Mouse (Mus musculus) ES-Bruce4 (cell line): Measurements from ENCODE around the gene Ckb.

Source experiments
- CTCF ChIP-seq: IDR thresholded peaks from one replicate; pipeline ENCODE4 v1.8.1; 2011; ENCODE audit warnings: low read depth, low read length
- EP300 ChIP-seq: IDR thresholded peaks from 2 replicates; pipeline ENCODE4 v1.6.1; 2011; ENCODE audit warnings: low read depth, low read length; ENCODE audit not compliant: insufficient read depth
- POLR2A ChIP-seq: IDR thresholded peaks from one replicate; pipeline ENCODE4 v1.8.1; 2011; ENCODE audit warnings: low read length; ENCODE audit not compliant: insufficient read depth

DNA sequence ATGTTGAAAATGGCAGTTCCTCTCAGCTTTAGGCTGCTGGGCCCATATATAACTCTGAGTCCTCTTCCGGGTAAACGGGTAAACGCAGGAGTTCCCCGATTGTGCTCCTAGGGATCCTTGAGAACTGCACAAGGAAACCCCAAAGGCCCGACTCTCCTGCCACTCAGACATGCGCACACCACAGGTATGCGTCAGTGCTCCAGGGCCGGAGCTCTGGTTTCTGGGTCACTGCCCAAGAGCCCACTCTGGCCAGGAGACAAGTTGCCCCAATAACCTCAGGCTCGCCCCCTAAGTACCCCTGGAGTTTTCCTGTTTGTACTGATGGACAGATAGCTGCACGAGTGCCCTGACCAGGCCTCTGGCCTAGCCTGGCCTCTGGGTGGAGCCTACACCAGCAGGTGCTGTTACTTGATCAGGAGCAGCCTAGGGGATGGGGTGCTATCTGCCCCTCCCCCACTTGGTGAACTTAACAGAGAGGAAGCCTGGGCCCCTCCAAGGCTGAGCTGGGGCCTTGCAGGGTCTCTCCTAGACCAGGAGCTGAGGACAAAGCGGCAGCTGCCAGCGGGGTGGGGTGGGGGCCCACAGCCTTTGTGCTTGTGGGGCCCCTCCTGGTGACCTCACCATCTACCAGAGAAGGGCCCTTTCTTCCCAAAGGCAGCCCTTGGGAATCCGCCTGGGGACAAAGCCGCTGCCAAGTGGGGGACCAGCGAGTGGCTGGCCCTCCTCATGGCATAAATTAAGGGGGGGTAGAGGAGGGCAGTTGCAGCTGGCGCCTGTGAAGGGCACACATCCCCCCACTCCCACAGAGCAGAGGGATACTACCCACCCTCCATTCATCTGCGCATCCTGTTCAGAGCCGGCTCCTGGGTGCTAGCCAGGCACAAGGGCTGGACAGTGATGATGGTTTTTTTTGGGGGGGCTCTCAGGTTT is 21.5 kb upstream of the Ckb start:
- TF ChIP-seq CTCF (no peak), POLR2A (no peak), EP300 (0 out of 2 replicates have a peak, but pooled peaks have one; percentile 3)
